Mouse (Mus musculus) liver, embryonic 12.5 days (tissue): ENCODE measurements around the gene Tmem198b. TPM values are rescaled to one million over a fixed set of nuclear protein-coding genes. Genes with fewer than 3 reads are reported as not detected.

Experiments used
- ATAC-seq: fragments of 200-750 bp; cut with Nextera tagmentation; 2 replicates; pipeline ENCODE4 v1.8.0; 2017; ENCODE audit warnings: moderate number of reproducible peaks, mild to moderate bottlenecking, moderate library complexity
- H3K27ac ChIP-seq: fragments of 300-500 bp; sonication (generic); 2 replicates; pipeline ENCODE4 v1.5.1; 2016; ENCODE audit warnings: mild to moderate bottlenecking
- H3K27me3 ChIP-seq: fragments of 300-500 bp; sonication (generic); replicated peaks from 2 replicates; pipeline ENCODE4 v1.6.1; 2016; ENCODE audit warnings: mild to moderate bottlenecking, moderate library complexity
- H3K36me3 ChIP-seq: fragments of 300-500 bp; sonication (generic); 2 replicates; pipeline ENCODE4 v1.6.1; 2016; ENCODE audit warnings: mild to moderate bottlenecking, moderate library complexity
- H3K4me1 ChIP-seq: fragments of 300-500 bp; sonication (generic); 2 replicates; pipeline ENCODE4 v1.6.1; 2016
- H3K4me2 ChIP-seq: fragments of 300-500 bp; sonication (generic); 2 replicates; pipeline ENCODE4 v1.6.1; 2016; ENCODE audit warnings: mild to moderate bottlenecking, moderate library complexity
- H3K4me3 ChIP-seq: fragments of 300-500 bp; sonication (generic); 2 replicates; pipeline ENCODE4 v1.5.1; 2016; ENCODE audit warnings: mild to moderate bottlenecking, moderate library complexity
- H3K9ac ChIP-seq: fragments of 300-500 bp; sonication (generic); 2 replicates; pipeline ENCODE4 v1.6.1; 2016; ENCODE audit warnings: mild to moderate bottlenecking, moderate library complexity
- H3K9me3 ChIP-seq: fragments of 300-500 bp; sonication (generic); replicated peaks from 2 replicates; pipeline ENCODE4 v1.6.1; 2016; ENCODE audit warnings: mild to moderate bottlenecking, moderate library complexity
- WGBS: fragments of 180-500 bp; shearing (Covaris S2); methylation state at CpG from one replicate; pipeline ENCODE4 v1.1.7; 2016; ENCODE audit not compliant: insufficient replicate concordance; 5-methylcytosine and 5-hydroxymethylcytosine counted together
- polyA plus RNA-seq: library from polyadenylated mRNA; unstranded; fragments of >200 nt; fragmentation: Nextera tagmentation; extraction: Ambion mirVana; gene quantifications from 2 replicates; pipeline ENCODE4 v1.2.1, GENCODE M21; 2016

Gene Tmem198b
- polyA plus RNA-seq, 1 experiment from 2014 or later = 3.9 TPM

GRCm38 (mm10) chr10:128821358-128822056 is 17.3 kb upstream of the Tmem198b start, which contains the start of gene Ormdl2:
Gene Ormdl2 (minus strand): TSS chr10:128821645.
- under 1% methylated on average over 46 of the region's 46 CpGs for WGBS
- Histone ChIP-seq H3K4me1 (peaks cover 30% of the 10 kb centered on the region), H3K4me3 (peak within 1 kb of the TSS; percentile 92), H3K4me2 (peak within 1 kb of the TSS; percentile 87), H3K9me3 (no peaks in the 10 kb centered on the region), H3K36me3 (peaks cover 55% of the 10 kb centered on the region), H3K27me3 (no peaks in the 10 kb centered on the region), H3K27ac (peak within 1 kb of the TSS; percentile 79), H3K9ac (peak within 1 kb of the TSS; percentile 89)
- ATAC-seq = peak; percentile 99

- no peak for ATAC-seq
- peak overlapping the region; percentile 87 for H3K4me2 ChIP-seq
These were observed 16.0 kb upstream of the Tmem198b start for GRCm38 (mm10) chr10:128820217-128820616.

GRCm38 (mm10) chr10:128817033-128817432 is 12.9 kb upstream of the Tmem198b start, which contains the start of gene Sarnp:
Gene Sarnp (plus strand): TSS chr10:128817333.
- Histone ChIP-seq H3K9me3 (no peaks in the 10 kb centered on the region), H3K4me3 (no peak within 1 kb of the TSS), H3K9ac (no peak within 1 kb of the TSS), H3K4me2 (no peak within 1 kb of the TSS), H3K27me3 (no peaks in the 10 kb centered on the region), H3K27ac (no peak within 1 kb of the TSS), H3K4me1 (peaks cover 14% of the 10 kb centered on the region), H3K36me3 (peaks cover 67% of the 10 kb centered on the region)
- no peak for ATAC-seq
- 86% methylated on average over 13 of the region's 13 CpGs for WGBS

More at GRCm38 (mm10) chr10:128820217-128820616, 16.0 kb upstream of the Tmem198b start:
- Histone ChIP-seq H3K4me3 (peak overlapping the region; percentile 92), H3K27ac (no peak overlapping the region), H3K27me3 (no peaks in the 10 kb centered on the region), H3K4me1 (peaks cover 30% of the 10 kb centered on the region), H3K9ac (peak overlapping the region; percentile 75), H3K9me3 (no peaks in the 10 kb centered on the region), H3K36me3 (peaks cover 58% of the 10 kb centered on the region)
- WGBS = 85% methylated on average over 4 of the region's 4 CpGs

GRCm38 (mm10) chr10:128807018-128807417 is 2.8 kb upstream of the Tmem198b start:
- 79% methylated on average over 8 of the region's 8 CpGs for WGBS
- ATAC-seq = no peak
- peak overlapping the region; percentile 94 for H3K4me2 ChIP-seq
- peaks cover 32% of the 10 kb centered on the region for H3K36me3 ChIP-seq
- H3K9ac ChIP-seq = peak overlapping the region; percentile 49
- peak overlapping the region; percentile 82 for H3K4me3 ChIP-seq
- H3K4me1 ChIP-seq = peaks cover 60% of the 10 kb centered on the region
- peak overlapping the region; percentile 13; the same call in 1 of the 2 replicates for H3K27ac ChIP-seq
- no peaks in the 10 kb centered on the region for H3K9me3 ChIP-seq
- peaks cover 4% of the 10 kb centered on the region for H3K27me3 ChIP-seq

DNA sequence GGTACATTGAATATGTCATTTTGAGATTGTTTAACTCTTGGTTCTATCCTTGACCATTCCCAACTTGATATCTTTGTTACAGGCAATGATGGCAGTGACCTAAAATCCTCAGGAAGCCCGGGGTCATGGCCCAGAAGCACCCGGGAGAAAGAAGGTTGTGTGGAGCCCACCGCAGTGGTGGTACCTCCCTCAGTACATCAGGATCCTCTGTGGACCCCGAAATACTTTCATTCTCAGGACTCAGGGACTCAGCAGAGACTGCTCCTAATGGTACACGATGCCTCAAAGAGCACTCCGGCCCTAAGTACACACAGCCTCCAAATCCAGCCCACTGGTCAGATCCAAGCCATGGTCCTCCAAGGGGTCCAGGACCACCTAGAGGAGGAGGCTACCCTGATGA is 1.9 kb upstream of the Tmem198b start:
- peaks cover 32% of the 10 kb centered on the region for H3K36me3 ChIP-seq
- H3K4me2 ChIP-seq = peak overlapping the region; percentile 94
- H3K9ac ChIP-seq = peak overlapping the region; percentile 88
- peak overlapping the region; percentile 93 for H3K27ac ChIP-seq
- H3K9me3 ChIP-seq = no peaks in the 10 kb centered on the region
- no peak for ATAC-seq
- H3K4me1 ChIP-seq = peaks cover 60% of the 10 kb centered on the region
- H3K4me3 ChIP-seq = peak overlapping the region; percentile 82
- 48% methylated on average over 6 of the region's 6 CpGs for WGBS
- peaks cover 4% of the 10 kb centered on the region for H3K27me3 ChIP-seq

DNA sequence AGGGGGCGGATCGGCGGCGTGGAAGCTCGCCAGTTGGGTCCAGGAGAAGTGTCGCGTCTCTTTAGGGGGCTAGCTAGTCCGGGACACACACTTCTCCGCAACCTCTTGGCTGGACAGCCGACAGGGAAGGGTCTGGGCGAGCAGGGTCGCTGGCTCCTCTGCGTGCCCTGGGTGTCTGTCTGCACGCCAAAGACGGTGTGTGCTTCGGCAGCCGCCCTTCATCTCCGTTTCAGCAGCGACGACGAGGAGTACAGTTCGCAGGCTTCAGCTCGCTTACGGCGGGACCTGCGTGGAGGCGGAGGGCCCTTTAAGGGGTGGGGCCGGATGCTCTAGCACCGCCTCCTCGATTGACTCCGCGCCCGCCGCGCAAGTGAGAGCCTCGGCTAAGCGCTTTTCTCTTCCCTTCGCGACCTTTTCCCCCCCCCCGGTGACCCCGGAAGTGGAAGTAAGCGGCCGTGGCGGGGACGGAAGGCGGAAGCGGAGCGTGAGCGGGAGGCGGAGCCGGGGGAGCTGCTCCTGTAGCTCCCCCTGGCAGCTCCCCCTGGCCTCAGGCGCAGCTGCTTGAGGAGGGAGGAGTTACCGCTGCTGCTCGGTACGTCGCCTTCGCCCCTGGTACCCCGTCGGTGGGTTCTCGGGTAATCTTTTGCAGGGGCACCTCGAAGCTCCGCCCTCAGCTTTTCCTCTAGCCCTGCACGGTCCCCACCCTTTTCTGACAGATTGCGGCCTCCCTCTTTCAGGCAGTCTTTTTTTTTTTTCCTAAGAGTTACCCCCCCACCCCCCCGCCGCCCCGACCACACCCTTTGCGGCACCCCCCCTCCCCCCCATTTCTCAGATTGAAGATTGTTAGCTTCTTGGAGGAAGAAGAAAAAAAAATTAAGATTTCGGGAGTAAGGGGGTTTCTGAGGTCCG is 1.2 kb upstream of the Tmem198b start:
- H3K9me3 ChIP-seq = no peaks in the 10 kb centered on the region
- peak overlapping the region; percentile 88 for H3K9ac ChIP-seq
- peak overlapping the region; percentile 94 for H3K4me2 ChIP-seq
- peak; percentile 96 for ATAC-seq
- peaks cover 37% of the 10 kb centered on the region for H3K36me3 ChIP-seq
- H3K27me3 ChIP-seq = peaks cover 4% of the 10 kb centered on the region
- peak overlapping the region; percentile 82 for H3K4me3 ChIP-seq
- peaks cover 58% of the 10 kb centered on the region for H3K4me1 ChIP-seq
- peak overlapping the region; percentile 93 for H3K27ac ChIP-seq
- under 1% methylated on average over 63 of the region's 70 CpGs for WGBS

DNA sequence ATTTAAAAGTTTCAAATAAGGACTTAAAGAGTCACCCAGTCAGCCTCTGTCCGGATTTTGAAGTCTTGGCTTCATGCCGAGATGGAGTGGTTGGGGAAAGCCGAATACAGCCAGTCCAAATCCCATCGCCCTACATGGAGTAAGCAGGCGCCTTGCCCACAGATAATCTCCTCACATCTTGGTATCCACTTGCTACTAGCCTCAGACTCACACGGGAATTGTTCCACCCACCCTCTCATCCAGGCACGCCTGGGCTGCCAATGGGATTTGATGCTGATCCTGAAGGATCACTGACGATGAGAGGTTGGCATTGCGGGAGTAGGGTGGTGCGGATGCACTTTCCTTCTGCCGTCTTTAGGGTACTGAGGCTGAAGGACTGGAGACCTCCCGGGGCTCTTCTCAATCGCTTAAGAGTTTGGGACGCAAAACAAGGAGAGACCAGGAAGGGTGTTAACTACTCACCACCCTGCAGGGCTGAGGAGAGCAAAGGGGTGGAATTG is 349 bp downstream of the Tmem198b start, which contains the start of gene Dnajc14:
TSS of gene Dnajc14 (plus strand) at position 292 of the 500 bp plus-strand sequence.
- H3K9me3 ChIP-seq = no peaks in the 10 kb centered on the region
- H3K9ac ChIP-seq = peak within 1 kb of the TSS; percentile 88
- H3K4me3 ChIP-seq = peak within 1 kb of the TSS; percentile 82
- H3K27ac ChIP-seq = peak within 1 kb of the TSS; percentile 93
- H3K27me3 ChIP-seq = peaks cover 4% of the 10 kb centered on the region
- H3K36me3 ChIP-seq = peaks cover 39% of the 10 kb centered on the region
- WGBS = 5% methylated on average over 14 of the region's 14 CpGs
- H3K4me1 ChIP-seq = peaks cover 48% of the 10 kb centered on the region
- peak within 1 kb of the TSS; percentile 94 for H3K4me2 ChIP-seq
- no peak for ATAC-seq

GRCm38 (mm10) chr10:128803361-128803760 is 809 bp downstream of the Tmem198b start:
- no peak for ATAC-seq
- H3K9me3 ChIP-seq = no peaks in the 10 kb centered on the region
- peaks cover 43% of the 10 kb centered on the region for H3K4me1 ChIP-seq
- peak overlapping the region; percentile 88; the same call in 1 of the 2 replicates for H3K9ac ChIP-seq
- peak overlapping the region; percentile 94 for H3K4me2 ChIP-seq
- H3K27ac ChIP-seq = peak overlapping the region; percentile 93; the same call in 1 of the 2 replicates
- peak overlapping the region; percentile 82 for H3K4me3 ChIP-seq
- H3K36me3 ChIP-seq = peaks cover 37% of the 10 kb centered on the region
- peaks cover 4% of the 10 kb centered on the region for H3K27me3 ChIP-seq
- 8% methylated on average over 6 of the region's 6 CpGs for WGBS

DNA sequence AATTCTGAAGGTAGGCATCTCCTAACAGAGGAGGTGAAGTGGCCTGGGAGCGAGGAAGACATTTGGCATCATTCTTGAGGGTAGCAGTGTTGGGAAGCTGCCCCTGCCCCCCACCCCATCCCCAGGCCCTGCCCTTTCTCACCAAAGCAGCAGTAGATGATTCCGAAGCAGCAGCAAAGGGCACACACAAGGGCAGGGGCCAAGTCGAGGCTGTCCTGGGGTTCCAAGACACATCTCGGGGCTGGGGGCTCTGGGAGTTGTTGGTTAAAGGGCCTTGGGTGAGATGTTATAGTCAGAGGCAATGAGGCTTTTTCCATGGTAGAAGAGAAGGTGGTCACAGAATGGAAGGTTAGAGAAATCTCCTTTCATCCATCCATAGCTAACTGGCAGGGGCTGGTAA is 1.2 kb downstream of the Tmem198b start:
- no peak for ATAC-seq
- 61% methylated on average over 4 of the region's 4 CpGs for WGBS

DNA sequence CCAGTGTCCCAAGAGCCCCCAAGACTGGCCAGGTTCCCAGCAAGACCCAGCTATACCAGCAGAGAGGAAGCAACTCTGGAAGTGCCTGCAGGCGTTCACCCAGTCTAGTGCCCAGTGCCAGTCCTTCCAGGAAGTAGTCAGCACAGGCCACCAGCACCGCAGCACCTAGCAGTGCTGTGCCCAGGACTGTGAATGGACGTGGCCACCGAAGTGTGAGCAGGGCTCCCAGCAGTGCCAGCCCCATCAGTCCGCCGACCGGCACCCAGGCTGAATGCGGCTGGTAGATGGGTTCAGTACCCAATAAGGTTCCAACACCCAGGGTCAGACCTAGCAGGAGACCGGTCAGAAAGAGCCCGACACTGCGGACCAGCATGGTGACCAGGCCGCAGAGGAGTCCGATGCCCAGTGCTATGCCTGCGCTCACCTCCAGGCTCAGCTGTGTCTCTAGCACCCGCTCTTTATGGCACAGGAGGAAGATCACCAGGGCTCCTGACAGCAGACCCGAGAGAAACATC is 2.1 kb downstream of the Tmem198b start:
- Histone ChIP-seq H3K27me3 (peaks cover 4% of the 10 kb centered on the region), H3K9ac (no peak overlapping the region), H3K4me2 (no peak overlapping the region), H3K9me3 (no peaks in the 10 kb centered on the region), H3K36me3 (peaks cover 25% of the 10 kb centered on the region), H3K4me3 (no peak overlapping the region), H3K27ac (no peak overlapping the region), H3K4me1 (peaks cover 30% of the 10 kb centered on the region)
- 88% methylated on average over 16 of the region's 16 CpGs for WGBS
- no peak for ATAC-seq

More for the DNA sequence above, 1.2 kb downstream of the Tmem198b start:
- Histone ChIP-seq H3K36me3 (peaks cover 33% of the 10 kb centered on the region), H3K27ac (peak overlapping the region; percentile 93; the same call in 1 of the 2 replicates), H3K9me3 (no peaks in the 10 kb centered on the region), H3K4me2 (peak overlapping the region; percentile 94), H3K27me3 (peaks cover 4% of the 10 kb centered on the region), H3K4me1 (peaks cover 39% of the 10 kb centered on the region), H3K9ac (no peak overlapping the region), H3K4me3 (peak overlapping the region; percentile 82; the same call in 1 of the 2 replicates)

- Histone ChIP-seq H3K27ac (no peak overlapping the region), H3K4me2 (no peak overlapping the region), H3K9me3 (no peaks in the 10 kb centered on the region), H3K27me3 (peaks cover 8% of the 10 kb centered on the region), H3K4me1 (peaks cover 12% of the 10 kb centered on the region), H3K36me3 (peaks cover 26% of the 10 kb centered on the region), H3K4me3 (no peak overlapping the region), H3K9ac (no peak overlapping the region)
- ATAC-seq = no peak
- WGBS = 77% methylated on average over 8 of the region's 8 CpGs
These were observed 5.5 kb downstream of the Tmem198b start for GRCm38 (mm10) chr10:128798676-128799075.
